Mouse (Mus musculus): Measurements from ENCODE around the gene Rs1. TPM values are rescaled to one million over a fixed set of nuclear protein-coding genes. Genes with fewer than 3 reads are reported as not detected.
"Not testable (repeated sequence)": the region's sequence is repeated elsewhere in the genome, so short reads cannot be mapped to it uniquely, and the experiment has no call there.

Rs1 gene
- not detected for total RNA-seq (2021)
- long read RNA-seq, experiment 1, result 0 reads
- long read RNA-seq, experiment 2, result 0 reads

DNA sequence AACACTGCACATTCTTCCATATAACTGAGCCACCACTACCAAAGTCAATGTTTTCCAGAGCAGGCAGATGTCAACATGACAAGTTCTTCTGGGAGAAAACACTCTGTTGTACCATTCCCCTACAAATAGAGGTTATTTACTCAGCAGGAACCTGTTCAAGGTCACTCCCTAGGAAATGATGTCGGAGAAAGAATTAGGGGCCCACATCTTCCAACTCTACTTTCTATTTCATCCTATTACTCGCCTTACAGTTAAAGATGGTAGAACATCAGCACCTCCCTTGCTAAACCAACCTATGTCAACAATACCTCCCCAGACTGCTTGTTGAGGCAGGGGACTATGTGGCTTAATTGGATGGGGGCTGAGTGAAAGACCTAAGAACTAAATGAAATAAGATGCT, at the start of gene Rs1:
Gene Rs1 (plus strand): TSS at position 301 of the 400 bp plus-strand sequence.
- DNase-seq (ENCODE audit: low spot score), result no peak

DNA sequence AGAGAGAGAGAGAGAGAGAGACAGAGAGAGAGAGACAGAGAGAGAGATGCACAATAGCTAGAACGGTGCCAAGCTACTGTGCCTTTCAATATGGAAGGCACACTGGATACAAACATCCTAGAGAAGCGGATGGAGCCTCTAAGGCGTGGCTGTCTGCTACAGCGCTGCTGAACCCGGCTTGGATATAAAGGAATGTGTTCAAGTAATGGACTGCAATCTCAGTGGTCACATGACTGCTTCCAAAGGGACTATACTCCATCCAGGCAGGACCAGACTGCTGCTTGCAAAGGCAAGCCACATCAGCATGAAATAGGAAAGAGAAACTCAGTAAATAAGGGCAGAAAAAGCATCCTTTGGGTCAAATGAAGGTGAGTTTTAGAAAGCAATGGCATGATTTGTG, 32.2 kb upstream of the Rs1 start, which contains the start of gene Ppef1:
Gene Ppef1 (minus strand): TSS at position 116 of the 400 bp plus-strand sequence.
- DNase-seq (ENCODE audit: low spot score), result no peak

DNA sequence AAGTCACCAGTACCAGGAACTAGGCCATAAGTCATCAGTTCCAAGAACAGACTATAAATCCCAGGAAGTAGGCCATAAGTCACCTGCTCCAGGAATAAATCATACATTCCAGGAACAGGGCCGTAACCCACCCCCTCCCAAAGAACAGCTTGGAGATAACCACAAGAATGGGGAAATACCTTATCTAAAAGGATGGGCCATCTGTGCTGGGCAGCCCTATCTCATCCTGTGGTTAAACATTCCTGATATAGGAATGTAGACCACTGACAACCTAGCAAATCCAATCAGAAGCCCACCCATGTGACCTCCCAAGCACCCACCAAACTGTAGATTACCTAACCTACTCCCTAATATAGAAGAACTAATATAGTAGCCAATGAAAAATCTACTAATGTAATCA, 22.4 kb upstream of the Rs1 start:
- DNase-seq (ENCODE audit: low spot score), result no peak

DNA sequence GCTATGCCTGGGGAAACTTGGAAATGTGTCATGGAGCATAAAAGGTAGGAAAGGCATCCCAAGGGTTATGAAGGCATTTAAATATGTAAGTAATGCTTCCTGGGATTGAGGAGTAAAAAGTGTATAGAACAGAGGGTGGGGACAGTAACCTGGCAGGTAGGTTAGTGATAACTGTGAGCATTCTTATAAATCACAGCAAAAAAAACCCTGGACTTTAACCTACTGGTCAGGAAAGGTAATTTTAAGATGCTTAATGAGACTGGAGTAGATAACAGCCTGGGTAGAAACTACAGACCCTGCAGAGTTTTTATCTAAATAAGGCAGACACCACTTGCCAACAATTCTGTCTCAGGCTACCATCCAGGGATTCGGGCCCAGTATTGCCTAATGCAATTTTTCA, 19.2 kb upstream of the Rs1 start:
- no peak for DNase-seq (ENCODE audit: low spot score)

DNA sequence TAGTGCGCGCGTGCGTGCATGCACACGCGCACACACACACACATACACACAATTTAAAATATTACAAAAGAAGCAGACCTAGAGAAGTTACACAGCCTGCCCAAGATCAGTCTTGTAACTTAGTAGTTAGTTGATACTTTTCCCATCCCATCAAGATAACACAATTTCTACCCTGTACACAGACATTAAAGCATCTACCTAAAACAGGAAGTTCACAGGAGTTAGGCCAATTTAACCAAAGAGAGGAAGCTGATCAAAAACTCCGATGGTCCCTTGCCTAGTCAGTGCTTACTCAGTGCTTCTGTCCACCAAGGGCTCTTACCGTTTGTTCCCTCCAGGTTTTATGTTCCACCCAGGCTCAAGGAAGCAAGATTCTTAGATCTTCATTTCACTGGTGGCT, 17.0 kb upstream of the Rs1 start:
- DNase-seq (ENCODE audit: low spot score), result no peak

DNA sequence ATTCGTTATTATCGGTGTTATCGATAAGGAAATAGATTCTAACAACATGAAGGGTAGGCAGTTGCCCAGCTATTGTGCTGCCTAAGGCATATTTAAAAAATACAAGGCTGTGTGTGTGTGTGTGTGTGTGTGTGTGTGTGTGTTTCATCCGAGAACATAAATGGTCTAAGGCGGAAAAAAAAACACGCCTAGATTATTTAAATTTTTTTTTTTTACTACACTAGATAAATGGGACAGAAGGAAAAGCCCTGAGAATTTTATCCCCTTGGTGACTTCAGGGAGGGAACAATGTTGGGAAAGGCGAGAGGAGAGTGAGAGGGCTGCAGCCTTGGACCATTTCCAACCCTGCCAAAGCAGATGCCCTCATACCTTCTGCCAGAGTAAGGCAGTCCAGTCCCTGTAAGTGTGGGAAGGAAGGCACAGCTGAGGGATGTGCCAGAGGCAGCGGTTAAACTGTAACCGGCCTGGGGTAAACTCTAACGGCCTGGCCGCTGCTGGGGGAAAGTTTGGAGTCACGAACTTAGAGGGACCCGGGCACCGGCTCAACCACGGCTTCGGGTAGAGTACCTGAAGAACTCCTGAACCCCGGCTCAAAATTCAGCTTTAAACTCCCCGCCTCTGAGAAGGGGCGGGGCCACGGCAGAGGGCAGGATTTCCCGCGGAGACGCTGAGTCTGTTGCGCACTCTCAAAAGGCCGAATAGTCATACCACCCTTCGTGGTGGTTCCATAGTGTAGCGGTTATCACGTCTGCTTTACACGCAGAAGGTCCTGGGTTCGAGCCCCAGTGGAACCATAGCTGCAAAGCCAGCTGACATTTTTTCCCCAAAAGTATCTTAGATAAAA, 2.2 kb upstream of the Rs1 start:
- peak; percentile 92 for DNase-seq (ENCODE audit: low spot score)

DNA sequence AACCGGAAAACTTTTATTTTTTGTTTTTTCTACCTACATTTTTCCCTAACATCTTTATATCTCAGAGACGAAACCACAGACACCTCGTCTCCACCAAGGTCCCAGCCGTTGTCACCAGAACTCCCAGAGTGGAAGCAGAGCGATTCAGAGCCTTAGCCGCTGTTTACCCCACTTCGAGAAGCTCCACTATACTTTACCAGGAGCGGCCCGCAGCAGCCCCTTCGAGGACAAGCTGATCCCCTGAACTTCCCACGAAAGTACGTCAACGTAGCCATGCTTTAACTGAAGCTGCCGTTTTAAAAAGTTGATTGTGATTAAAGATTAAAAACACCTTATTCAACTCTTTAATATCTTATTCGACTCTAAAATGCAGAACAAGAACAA, 1.6 kb upstream of the Rs1 start:
- DNase-seq (ENCODE audit: low spot score), result no peak

DNA sequence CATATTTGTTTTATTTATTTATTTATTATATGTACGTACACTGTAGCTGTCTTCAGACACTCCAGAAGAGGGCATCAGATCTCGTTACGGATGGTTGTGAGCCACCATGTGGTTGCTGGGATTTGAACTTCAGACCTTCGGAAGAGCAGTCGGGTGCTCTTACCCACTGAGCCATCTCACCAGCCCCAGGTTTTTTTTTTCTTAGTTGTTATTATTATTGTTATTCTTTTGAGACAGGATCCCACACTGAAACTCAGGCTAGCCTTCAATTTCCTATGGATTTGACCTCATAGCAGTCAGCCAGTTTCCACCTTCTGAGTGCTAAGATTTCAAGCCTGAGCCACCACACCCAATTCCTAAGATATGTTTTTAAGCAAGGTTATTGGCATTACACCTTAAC, 1.8 kb downstream of the Rs1 start:
- not testable (repeated sequence) for DNase-seq (ENCODE audit: low spot score)

DNA sequence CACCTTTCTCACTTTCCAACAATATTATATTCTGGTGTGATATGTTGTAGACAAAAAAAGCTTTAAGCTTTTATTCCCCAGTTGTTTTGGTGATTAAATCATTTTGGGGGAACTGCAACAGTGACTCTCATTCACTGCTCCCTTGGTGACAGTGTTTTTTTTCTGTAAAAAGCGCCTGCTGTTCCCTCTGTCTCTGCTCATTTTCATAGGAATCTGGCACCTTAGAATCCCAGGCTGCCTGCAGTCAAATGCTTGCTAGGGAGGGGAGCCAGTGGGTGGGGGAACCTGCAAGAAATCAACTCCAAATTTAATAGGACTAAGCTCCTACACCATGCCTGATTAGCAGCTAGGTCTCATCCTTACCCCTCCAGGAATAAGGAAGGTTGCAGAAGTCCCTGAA, 5.2 kb downstream of the Rs1 start:
- no peak for DNase-seq (ENCODE audit: low spot score)

DNA sequence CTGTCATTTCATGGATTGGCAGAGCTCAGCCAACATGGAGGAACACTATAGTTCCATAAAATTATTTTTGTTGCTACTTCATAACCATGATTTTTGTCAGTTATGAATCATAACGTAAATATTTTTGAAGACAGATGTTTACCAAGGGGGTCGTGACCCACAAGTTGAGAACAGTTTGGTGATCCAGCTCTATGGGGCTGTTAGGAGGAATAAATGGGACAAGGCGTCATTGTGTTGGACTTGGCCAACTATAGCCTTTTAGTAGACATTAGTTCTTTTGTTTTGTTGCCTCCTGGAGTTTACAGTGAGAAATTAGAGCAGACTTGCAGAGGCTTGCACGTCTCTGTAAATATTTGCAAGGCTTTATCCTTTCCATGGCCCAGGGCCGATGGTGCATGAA, 14.5 kb downstream of the Rs1 start:
- no peak for DNase-seq (ENCODE audit: low spot score)

DNA sequence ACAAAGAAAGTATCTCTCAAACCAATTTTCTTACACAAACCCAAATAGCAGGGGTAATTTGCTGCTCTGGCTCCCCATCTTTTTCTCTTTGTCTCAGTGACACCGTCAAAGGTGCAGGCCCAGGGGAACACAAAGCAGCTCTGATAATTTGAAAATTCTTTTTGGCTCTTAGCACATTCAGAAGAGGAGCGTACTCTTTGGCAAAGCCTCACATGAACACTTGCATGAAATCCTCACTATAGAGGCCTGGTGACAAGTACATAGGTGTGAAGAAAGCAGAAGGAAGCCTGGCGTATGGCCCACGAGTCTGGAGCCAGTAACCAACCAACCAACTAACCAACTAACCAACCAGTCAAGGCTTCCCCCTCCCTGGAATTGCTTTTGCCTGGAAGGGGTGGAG, 27.1 kb downstream of the Rs1 start:
- DNase-seq (ENCODE audit: low spot score), result no peak

DNA sequence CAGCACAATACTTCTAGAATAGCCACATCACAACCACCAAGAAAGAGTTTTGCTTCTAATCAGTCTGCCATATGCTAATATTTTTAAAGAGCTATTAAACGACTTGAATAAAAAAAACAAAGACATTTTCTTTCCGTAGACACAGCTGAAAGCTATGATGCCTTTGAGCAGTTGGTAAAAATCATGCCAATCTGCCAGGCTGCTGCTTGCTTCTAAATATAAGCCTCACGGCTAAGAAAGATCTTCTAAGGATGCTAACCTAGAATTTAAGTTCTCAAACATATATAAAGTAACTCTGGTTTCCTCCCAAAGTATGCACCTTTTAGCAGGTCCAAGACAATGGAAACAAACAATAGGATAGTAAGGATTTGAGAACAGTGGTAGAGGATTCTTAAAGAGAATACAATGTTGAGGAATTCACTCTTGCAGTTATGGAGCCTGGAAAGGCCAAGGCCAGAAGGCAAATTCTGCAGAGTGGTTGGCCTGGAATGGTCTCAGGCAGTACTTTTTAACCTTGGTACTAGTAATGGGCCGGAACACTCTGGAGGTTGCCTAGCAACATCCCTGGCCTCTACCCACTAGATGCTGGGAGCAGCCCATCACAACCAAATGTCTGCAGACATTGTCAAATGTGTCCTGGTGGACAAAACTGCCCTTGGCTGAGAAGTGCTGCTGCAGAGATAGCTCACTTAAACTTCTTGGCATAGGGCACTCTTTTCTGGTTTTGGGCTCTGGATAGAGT, 36.8 kb downstream of the Rs1 start:
- no peak for DNase-seq (ENCODE audit: low spot score)

DNA sequence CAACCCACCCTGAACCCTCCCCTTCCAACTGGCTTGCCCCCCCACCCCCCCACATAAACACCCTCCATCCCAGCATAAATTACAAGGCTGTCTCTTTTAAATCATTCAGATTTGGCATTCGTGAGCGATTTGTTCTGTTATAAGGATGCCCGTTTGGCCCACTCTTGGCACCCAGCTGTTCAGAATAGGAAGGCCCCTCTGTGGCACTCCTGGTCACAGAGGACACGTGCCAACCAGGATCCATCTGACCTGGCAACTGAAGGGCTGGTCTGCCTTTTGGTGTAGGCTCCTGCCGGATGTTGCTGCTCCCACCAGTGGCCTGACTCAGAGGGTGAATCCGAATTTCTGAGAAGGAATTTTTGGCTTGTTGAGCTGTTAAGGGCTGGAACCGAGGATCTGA, 40.4 kb downstream of the Rs1 start:
- no peak for DNase-seq (ENCODE audit: low spot score)

Other genes starting within 250 kb of the Rs1 start
- not detected for gene Ppef1, start 32.2 kb upstream of the Rs1 start, total RNA-seq (2021)
- not detected for gene Gja6, start 139.0 kb downstream of the Rs1 start, total RNA-seq (2021)
- 1 to 10 TPM in 1 of 2 experiments, under 1 TPM in 1; 0.98 to 1.2 TPM for gene Cdkl5, start 226.7 kb downstream of the Rs1 start, total RNA-seq (2021)

Measured in gastrocnemius, adult 18-20 months (tissue).